Mouse (Mus musculus) layer of hippocampus, adult 2 months (tissue): ENCODE measurements at regions not wholly inside any gene's neighbourhood (a gene's known extent, or its start where the extent isn't known, plus 50 kb on each side); places are given as distances from the start of the nearest gene placed in this dataset.

Experiments used
- DNase-seq, 2 experiments: peaks; one replicate each; pipeline ENCODE4 v3.0.0; 2022; ENCODE audit warnings: low spot score in 2 of 2
- H3K27ac ChIP-seq: fragments of 200-600 bp; 2 replicates; pipeline ENCODE4 v1.8.1; 2022
- H3K4me3 ChIP-seq: fragments of 200-600 bp; 2 replicates; pipeline ENCODE4 v1.8.1; 2022; ENCODE audit warnings: mild to moderate bottlenecking
- CTCF ChIP-seq: fragments of 200-600 bp; conservative IDR thresholded peaks from 2 replicates; pipeline ENCODE4 v1.8.1; 2022; ENCODE audit warnings: antibody characterized with exemption, mild to moderate bottlenecking, moderate library complexity

GRCm38 (mm10) chr3:34443307-34443706 lies 206.9 kb upstream of the Sox2 start:
- H3K27ac ChIP-seq = peak overlapping the region; percentile 93
- DNase-seq = no peak
- peak overlapping the region; percentile 16; the same call in 1 of the 2 replicates for H3K4me3 ChIP-seq
- no peak for TF ChIP-seq CTCF

GRCm38 (mm10) chr3:34441792-34442191 lies 208.4 kb upstream of the Sox2 start:
- TF ChIP-seq CTCF = no peak
- no peak overlapping the region; the same call in 1 of the 2 replicates for H3K4me3 ChIP-seq
- no peak for DNase-seq
- H3K27ac ChIP-seq = peak overlapping the region; percentile 93

DNA sequence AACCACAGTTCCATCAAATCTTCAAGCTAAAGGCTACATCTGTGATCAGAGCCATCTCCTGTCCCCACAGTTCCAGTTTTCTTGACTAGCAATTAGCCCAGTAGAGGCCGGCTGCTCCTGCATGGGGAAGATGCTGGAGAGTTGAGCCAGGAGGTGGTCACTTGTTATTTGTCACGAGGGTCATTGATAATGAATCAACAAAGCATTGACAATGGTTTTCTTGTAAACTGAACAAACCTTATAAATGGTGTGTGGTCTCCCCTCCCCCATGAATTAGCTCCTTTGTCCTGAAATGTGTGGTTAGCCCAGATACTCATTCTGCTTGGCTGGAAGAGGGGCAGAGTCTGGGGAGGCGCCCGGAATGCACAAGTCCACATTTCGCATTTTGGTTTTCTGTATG lies 208.9 kb upstream of the Sox2 start:
- peak overlapping the region; percentile 93 for H3K27ac ChIP-seq
- DNase-seq = peak; percentile 25 to 79
- TF ChIP-seq CTCF = no peak

GRCm38 (mm10) chr3:34434901-34435300 lies 215.3 kb upstream of the Sox2 start:
- peak overlapping the region; percentile 33 for H3K4me3 ChIP-seq
- DNase-seq = no peak

More for the DNA sequence above, 208.9 kb upstream of the Sox2 start:
- no peak overlapping the region for H3K4me3 ChIP-seq

DNA sequence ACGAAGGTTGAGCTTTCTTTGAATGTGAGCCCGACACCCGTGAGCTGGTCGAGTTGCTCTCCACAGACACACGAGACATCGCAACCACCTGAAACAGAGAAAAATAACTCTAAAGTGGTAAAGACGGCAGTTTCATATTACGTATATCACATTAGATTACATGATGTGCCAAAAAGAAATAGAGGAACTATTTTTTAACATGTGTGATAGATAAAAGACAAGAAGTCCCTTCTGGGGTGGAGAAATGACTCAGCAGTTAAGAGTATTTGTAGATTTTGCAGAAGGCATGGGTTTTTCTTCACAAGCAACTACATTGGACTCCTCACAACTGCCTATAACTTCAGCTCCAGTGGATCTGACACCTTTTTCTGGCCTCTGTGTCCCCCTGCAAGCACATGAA lies 222.2 kb upstream of the Sox2 start:
- no peak for DNase-seq
- TF ChIP-seq CTCF = no peak
- H3K4me3 ChIP-seq = no peak overlapping the region

More at GRCm38 (mm10) chr3:34434901-34435300, 215.3 kb upstream of the Sox2 start:
- no peak for TF ChIP-seq CTCF
- H3K27ac ChIP-seq = peak overlapping the region; percentile 81

GRCm38 (mm10) chr3:34427495-34427894 lies 222.7 kb upstream of the Sox2 start:
- Histone ChIP-seq H3K27ac (no peak overlapping the region), H3K4me3 (no peak overlapping the region)
- no peak for DNase-seq
- no peak for TF ChIP-seq CTCF

More for the DNA sequence above, 222.2 kb upstream of the Sox2 start:
- H3K27ac ChIP-seq = no peak overlapping the region

DNA sequence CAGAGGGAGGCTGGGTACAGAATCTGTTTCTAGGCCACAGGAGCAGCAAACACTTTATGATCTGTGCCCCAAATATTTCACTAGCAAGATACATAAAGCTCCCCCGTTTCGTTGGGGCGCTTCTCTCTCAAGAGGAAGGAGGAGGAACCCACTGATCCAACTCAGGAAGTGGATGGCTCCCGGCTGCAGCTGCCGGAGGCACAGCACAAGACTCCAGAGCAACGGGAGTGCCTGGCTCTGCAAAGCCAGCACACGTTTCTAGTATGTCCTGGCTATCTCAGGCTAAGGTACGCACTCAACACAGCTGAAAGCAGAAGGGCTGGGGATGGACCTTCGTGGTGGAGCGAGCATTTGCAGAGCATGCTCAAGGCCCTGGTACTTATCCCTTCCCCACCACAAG lies 223.2 kb upstream of the Sox2 start:
- Histone ChIP-seq H3K4me3 (no peak overlapping the region), H3K27ac (no peak overlapping the region)
- DNase-seq = no peak
- no peak for TF ChIP-seq CTCF

GRCm38 (mm10) chr3:34411915-34412306 lies 238.3 kb upstream of the Sox2 start:
- H3K4me3 ChIP-seq = no peak overlapping the region; the same call in 1 of the 2 replicates
- H3K27ac ChIP-seq = peak overlapping the region; percentile 2; the same call in 1 of the 2 replicates
- no peak for TF ChIP-seq CTCF
- no peak for DNase-seq

- H3K27ac ChIP-seq = peak overlapping the region; percentile 2; the same call in 1 of the 2 replicates
Measured at GRCm38 (mm10) chr3:34411142-34411914, 238.9 kb upstream of the Sox2 start.

GRCm38 (mm10) chr3:34403586-34403985 lies 246.6 kb upstream of the Sox2 start:
- no peak for DNase-seq
- H3K27ac ChIP-seq = no peak overlapping the region

More at GRCm38 (mm10) chr3:34411142-34411914, 238.9 kb upstream of the Sox2 start:
- H3K4me3 ChIP-seq = peak overlapping the region; percentile 1; the same call in 1 of the 2 replicates
- peak in 1 of 2 experiments; percentile 32 for DNase-seq
- no peak for TF ChIP-seq CTCF

GRCm38 (mm10) chr3:34391275-34391674 lies 258.9 kb upstream of the Sox2 start:
- no peak for DNase-seq
- H3K27ac ChIP-seq = no peak overlapping the region
- peak; percentile 40 for TF ChIP-seq CTCF
- no peak overlapping the region for H3K4me3 ChIP-seq

More at GRCm38 (mm10) chr3:34403586-34403985, 246.6 kb upstream of the Sox2 start:
- H3K4me3 ChIP-seq = no peak overlapping the region
- no peak for TF ChIP-seq CTCF

- H3K27ac ChIP-seq = no peak overlapping the region
- H3K4me3 ChIP-seq = no peak overlapping the region
- TF ChIP-seq CTCF = no peak
- no peak for DNase-seq
Measured at GRCm38 (mm10) chr3:34384965-34385505, 265.2 kb upstream of the Sox2 start.

DNA sequence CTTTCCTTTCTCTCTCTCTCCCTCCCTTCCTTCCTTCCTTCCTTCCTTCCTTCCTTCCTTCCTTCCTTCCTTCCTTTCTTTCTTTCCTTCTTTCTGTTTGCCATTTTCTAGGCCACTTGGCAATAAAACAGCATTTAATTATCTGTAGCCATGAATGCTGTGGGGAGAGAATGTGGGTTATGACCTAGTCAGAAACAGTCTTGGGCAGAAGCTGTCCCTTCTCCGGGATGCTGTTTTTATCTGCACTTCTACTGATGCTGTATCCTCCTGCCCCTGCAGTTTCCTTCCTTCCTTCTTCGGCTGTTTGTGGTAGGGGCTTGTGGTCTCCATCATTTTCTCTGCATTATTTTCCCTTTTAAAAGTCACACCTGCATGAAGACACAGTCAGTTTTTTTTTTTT lies 272.3 kb upstream of the Sox2 start:
- Histone ChIP-seq H3K27ac (peak overlapping the region; percentile 37; the same call in 1 of the 2 replicates), H3K4me3 (no peak overlapping the region)
- DNase-seq = no peak
- no peak for TF ChIP-seq CTCF
